Mouse (Mus musculus) bone marrow, adult 2 months (tissue): ENCODE data around the gene Npc1l1.

Source experiments
- CTCF ChIP-seq: fragments of 200-500 bp; IDR thresholded peaks from 2 replicates; pipeline ENCODE4 v1.5.1; 2011; ENCODE audit warnings: low read length, control low read depth; ENCODE audit not compliant: control insufficient read depth, insufficient read depth
- POLR2A ChIP-seq: fragments of 200-500 bp; IDR thresholded peaks from 2 replicates; pipeline ENCODE4 v1.6.1; 2011; ENCODE audit warnings: low read depth, mild to moderate bottlenecking, control low read depth, low read length, borderline replicate concordance; ENCODE audit not compliant: control insufficient read depth

GRCm38 (mm10) chr11:6198449-6198848 is 31.5 kb downstream of the Npc1l1 start:
- no peak for TF ChIP-seq CTCF
- no peak for TF ChIP-seq POLR2A
